Mouse (Mus musculus): ENCODE data around the gene Macrod2. TPM values are rescaled to one million over a fixed set of nuclear protein-coding genes. Genes with fewer than 3 reads are reported as not detected.

Macrod2 gene
- total and polyA plus RNA-seq, 2 experiments from 2014 or later = 5.5 to 17.4 TPM

DNA sequence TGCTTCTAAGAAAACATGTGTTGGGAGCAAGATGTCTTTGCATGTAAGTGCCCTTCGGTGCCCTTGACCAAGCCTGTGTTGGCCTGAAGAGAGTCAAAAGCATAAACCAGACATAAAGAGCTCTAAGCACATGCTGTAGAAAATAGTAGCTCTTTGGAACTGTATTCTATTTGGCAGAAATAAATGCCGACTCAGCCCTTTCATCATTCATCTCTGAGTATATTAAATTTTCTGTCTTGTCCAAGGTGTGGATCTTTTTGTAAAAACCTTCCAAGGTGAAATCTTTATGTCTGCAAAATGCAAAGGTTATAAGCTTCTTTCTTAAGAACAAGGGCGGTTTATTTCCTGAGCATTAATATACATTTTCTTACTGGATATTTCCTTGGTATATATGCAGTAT lies 920.2 kb downstream of the Macrod2 start:
- no peak overlapping the region for H3K27ac ChIP-seq (ENCODE audit: low read depth)
- 84% methylated on average over 3 of the region's 3 CpGs for WGBS
- H3K36me3 ChIP-seq (replicated peaks; ENCODE audit: control insufficient read depth, insufficient read depth, low read length) = no peaks in the 10 kb centered on the region
- no peaks in the 10 kb centered on the region for H3K4me1 ChIP-seq (ENCODE audit: control insufficient read depth, insufficient read depth)
- H3K27me3 ChIP-seq (ENCODE audit: control insufficient read depth, insufficient read depth, low read length) = no peaks in the 10 kb centered on the region
- ATAC-seq (ENCODE audit: insufficient read depth, low read depth) (no peak), DNase-seq (ENCODE audit: low spot score) (no peak)
- no peak for TF ChIP-seq EP300 (IDR thresholded peaks at IDR 0.05; ENCODE audit: low read depth)
- TF ChIP-seq CTCF (IDR thresholded peaks at IDR 0.05; ENCODE audit: low read depth) = no peak
- no peaks in the 10 kb centered on the region for H3K9me3 ChIP-seq (replicated peaks; ENCODE audit: control insufficient read depth, low read length)
- H3K4me2 ChIP-seq (ENCODE audit: low read depth, low read length) = no peak overlapping the region
- no peak overlapping the region for H3K9ac ChIP-seq (replicated peaks; ENCODE audit: low read depth, low read length)
- no peak overlapping the region for H3K4me3 ChIP-seq (ENCODE audit: low read depth, low read length)

DNA sequence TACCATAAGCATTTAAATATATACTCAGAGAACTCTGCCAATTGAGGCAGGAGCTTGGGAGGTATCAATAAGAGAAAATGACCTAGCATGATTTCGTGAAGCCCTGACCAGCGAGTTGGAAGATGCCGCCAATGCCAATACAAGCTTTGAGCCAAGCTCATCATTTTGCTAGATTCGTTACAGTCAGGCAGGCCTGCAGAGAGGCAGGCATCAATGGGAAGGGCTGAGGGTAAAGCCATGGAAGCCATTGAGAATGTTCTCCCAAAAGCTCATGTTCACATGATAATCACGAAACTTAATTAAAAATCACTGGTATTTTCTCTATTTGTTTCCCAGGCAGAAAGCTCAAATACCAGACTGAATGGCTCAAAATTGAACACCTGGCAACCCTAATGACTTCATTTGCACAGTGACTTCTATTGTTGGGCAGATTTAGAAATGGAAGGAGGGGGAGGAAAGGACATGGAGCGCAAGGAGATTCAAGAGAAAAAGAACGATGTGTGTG lies 928.9 kb downstream of the Macrod2 start:
- DNase-seq (ENCODE audit: low spot score) = no peak
- ATAC-seq (ENCODE audit: insufficient read depth, low read depth) = no peak
- Histone ChIP-seq H3K4me1 (ENCODE audit: control insufficient read depth, insufficient read depth) (no peaks in the 10 kb centered on the region; the same call in 1 of the 2 replicates), H3K4me2 (ENCODE audit: low read depth, low read length) (no peak overlapping the region), H3K4me3 (ENCODE audit: low read depth, low read length) (no peak overlapping the region), H3K9ac (replicated peaks; ENCODE audit: low read depth, low read length) (no peak overlapping the region), H3K27me3 (ENCODE audit: control insufficient read depth, insufficient read depth, low read length) (no peaks in the 10 kb centered on the region), H3K36me3 (replicated peaks; ENCODE audit: control insufficient read depth, insufficient read depth, low read length) (no peaks in the 10 kb centered on the region), H3K27ac (ENCODE audit: low read depth) (no peak overlapping the region), H3K9me3 (replicated peaks; ENCODE audit: control insufficient read depth, low read length) (no peaks in the 10 kb centered on the region)
- 88% methylated on average over 7 of the region's 7 CpGs for WGBS
- TF ChIP-seq CTCF (IDR thresholded peaks at IDR 0.05; ENCODE audit: low read depth) (no peak), EP300 (IDR thresholded peaks at IDR 0.05; ENCODE audit: low read depth) (no peak)

DNA sequence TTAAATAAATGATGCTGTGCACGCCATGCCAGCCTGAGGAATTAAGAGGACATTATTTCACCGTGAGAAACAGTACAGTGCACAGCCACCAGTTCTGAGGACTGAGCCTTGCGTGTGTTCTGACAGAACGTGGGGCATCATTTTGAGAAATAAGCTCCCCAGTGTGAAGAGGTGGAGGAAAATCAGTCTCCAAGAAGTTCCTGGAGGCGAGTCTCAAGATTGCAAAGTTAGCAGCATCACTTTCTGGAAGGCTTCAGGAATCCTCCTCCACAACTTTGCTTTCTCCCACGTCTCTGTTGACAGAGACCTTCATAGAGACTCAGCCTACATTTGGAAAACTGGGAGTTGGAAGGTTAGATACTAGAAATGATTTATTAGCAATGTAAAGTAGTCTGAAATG lies 932.2 kb downstream of the Macrod2 start:
- Histone ChIP-seq H3K4me2 (ENCODE audit: low read depth, low read length) (no peak overlapping the region), H3K27me3 (ENCODE audit: control insufficient read depth, insufficient read depth, low read length) (no peaks in the 10 kb centered on the region), H3K27ac (ENCODE audit: low read depth) (no peak overlapping the region), H3K9me3 (replicated peaks; ENCODE audit: control insufficient read depth, low read length) (no peaks in the 10 kb centered on the region), H3K36me3 (replicated peaks; ENCODE audit: control insufficient read depth, insufficient read depth, low read length) (no peaks in the 10 kb centered on the region), H3K9ac (replicated peaks; ENCODE audit: low read depth, low read length) (no peak overlapping the region), H3K4me3 (ENCODE audit: low read depth, low read length) (no peak overlapping the region), H3K4me1 (ENCODE audit: control insufficient read depth, insufficient read depth) (no peaks in the 10 kb centered on the region; the same call in 1 of the 2 replicates)
- 70% methylated on average over 6 of the region's 6 CpGs for WGBS
- TF ChIP-seq CTCF (IDR thresholded peaks at IDR 0.05; ENCODE audit: low read depth) = no peak
- TF ChIP-seq EP300 (IDR thresholded peaks at IDR 0.05; ENCODE audit: low read depth) = no peak
- ATAC-seq (ENCODE audit: insufficient read depth, low read depth) (no peak), DNase-seq (ENCODE audit: low spot score) (no peak)

DNA sequence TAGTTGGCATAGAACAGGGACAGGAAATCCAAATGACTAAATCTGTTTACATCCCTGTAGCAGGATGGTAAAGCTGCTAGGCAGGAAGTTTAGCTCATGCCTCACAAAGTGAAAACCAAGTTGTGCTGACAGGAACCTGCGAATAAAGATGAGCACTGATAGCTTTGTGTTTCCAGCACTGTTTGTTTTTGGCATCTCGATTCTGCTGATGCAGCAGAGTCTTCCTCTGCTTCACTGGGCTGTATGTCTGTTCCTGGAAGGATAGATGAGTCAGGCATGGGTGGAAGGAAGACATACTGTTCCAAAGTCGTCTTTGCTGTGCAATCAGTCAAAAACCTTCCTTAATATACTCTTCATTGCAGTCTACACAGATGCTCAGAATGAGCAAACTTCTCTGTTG lies 942.6 kb downstream of the Macrod2 start:
- ATAC-seq (ENCODE audit: insufficient read depth, low read depth) (no peak), DNase-seq (ENCODE audit: low spot score) (no peak)
- H3K4me1 ChIP-seq (ENCODE audit: control insufficient read depth, insufficient read depth) = no peaks in the 10 kb centered on the region
- H3K9ac ChIP-seq (replicated peaks; ENCODE audit: low read depth, low read length) = no peak overlapping the region
- no peaks in the 10 kb centered on the region for H3K9me3 ChIP-seq (replicated peaks; ENCODE audit: control insufficient read depth, low read length)
- H3K36me3 ChIP-seq (replicated peaks; ENCODE audit: control insufficient read depth, insufficient read depth, low read length) = no peaks in the 10 kb centered on the region
- no peak overlapping the region for H3K4me2 ChIP-seq (ENCODE audit: low read depth, low read length)
- H3K4me3 ChIP-seq (ENCODE audit: low read depth, low read length) = no peak overlapping the region
- H3K27me3 ChIP-seq (ENCODE audit: control insufficient read depth, insufficient read depth, low read length) = no peaks in the 10 kb centered on the region
- TF ChIP-seq CTCF (IDR thresholded peaks at IDR 0.05; ENCODE audit: low read depth) = no peak
- no peak for TF ChIP-seq EP300 (IDR thresholded peaks at IDR 0.05; ENCODE audit: low read depth)
- WGBS = 43% methylated on average over 3 of the region's 3 CpGs
- H3K27ac ChIP-seq (ENCODE audit: low read depth) = no peak overlapping the region

DNA sequence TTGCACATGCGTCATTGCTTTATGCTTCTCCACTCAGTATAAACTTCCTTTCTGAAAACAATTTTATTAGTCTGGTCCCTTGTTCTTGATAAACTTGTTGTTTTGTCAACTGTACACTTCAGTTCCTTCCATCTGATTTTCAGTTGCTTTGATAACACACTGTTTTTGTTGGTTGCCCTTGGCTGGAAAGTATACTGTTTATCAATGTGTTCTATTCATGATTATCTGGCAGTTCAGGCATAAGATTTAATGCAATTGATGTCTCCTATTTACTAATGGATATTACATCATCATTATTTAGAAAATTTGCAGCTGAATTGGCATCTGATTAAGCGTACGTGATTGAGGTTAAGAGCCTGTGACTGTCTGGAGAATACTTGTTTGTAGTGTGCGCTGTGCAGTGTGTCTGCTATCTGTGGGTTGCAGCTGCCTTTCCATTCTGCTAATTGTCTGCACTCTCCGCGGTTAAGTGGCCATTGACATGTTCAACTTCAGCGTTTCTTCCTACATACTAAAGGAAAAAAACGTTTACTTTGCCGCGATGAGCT lies 949.0 kb downstream of the Macrod2 start:
- Histone ChIP-seq H3K27me3 (ENCODE audit: control insufficient read depth, insufficient read depth, low read length) (no peaks in the 10 kb centered on the region), H3K9ac (replicated peaks; ENCODE audit: low read depth, low read length) (no peak overlapping the region), H3K4me1 (ENCODE audit: control insufficient read depth, insufficient read depth) (no peaks in the 10 kb centered on the region), H3K4me3 (ENCODE audit: low read depth, low read length) (no peak overlapping the region), H3K36me3 (replicated peaks; ENCODE audit: control insufficient read depth, insufficient read depth, low read length) (no peaks in the 10 kb centered on the region), H3K4me2 (ENCODE audit: low read depth, low read length) (no peak overlapping the region), H3K9me3 (replicated peaks; ENCODE audit: control insufficient read depth, low read length) (no peaks in the 10 kb centered on the region), H3K27ac (ENCODE audit: low read depth) (no peak overlapping the region)
- no peak for DNase-seq (ENCODE audit: low spot score)
- no peak for ATAC-seq (ENCODE audit: insufficient read depth, low read depth)
- no peak for TF ChIP-seq EP300 (IDR thresholded peaks at IDR 0.05; ENCODE audit: low read depth)
- TF ChIP-seq CTCF (IDR thresholded peaks at IDR 0.05; ENCODE audit: low read depth) = no peak
- 37% methylated on average over 10 of the region's 10 CpGs for WGBS

DNA sequence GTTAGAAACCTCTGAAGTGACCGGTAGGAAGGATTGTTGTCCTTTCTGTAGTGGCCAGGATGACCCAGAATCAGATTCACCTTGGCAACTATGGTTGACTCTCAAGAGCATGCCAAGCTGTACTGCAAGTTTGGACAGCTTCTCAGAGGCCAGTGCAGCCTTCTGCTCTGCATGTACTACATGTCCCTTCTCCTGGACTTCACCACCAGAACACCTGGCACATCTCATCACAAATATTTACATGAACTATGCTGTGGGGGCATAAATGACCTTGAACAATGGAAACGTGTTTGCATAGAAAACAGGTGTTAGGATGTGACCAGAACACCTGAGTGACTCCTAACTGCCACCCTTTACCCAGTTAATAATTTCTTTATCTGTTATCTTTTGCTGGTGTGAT lies 957.5 kb downstream of the Macrod2 start:
- H3K36me3 ChIP-seq (replicated peaks; ENCODE audit: control insufficient read depth, insufficient read depth, low read length) = no peaks in the 10 kb centered on the region
- H3K27ac ChIP-seq (ENCODE audit: low read depth) = no peak overlapping the region
- no peak for ATAC-seq (ENCODE audit: insufficient read depth, low read depth)
- WGBS = 70% methylated on average over 2 of the region's 2 CpGs
- TF ChIP-seq CTCF (IDR thresholded peaks at IDR 0.05; ENCODE audit: low read depth) (no peak), EP300 (IDR thresholded peaks at IDR 0.05; ENCODE audit: low read depth) (no peak)
- H3K4me3 ChIP-seq (ENCODE audit: low read depth, low read length) = no peak overlapping the region
- H3K27me3 ChIP-seq (ENCODE audit: control insufficient read depth, insufficient read depth, low read length) = no peaks in the 10 kb centered on the region
- DNase-seq (ENCODE audit: low spot score) = no peak
- no peaks in the 10 kb centered on the region for H3K9me3 ChIP-seq (replicated peaks; ENCODE audit: control insufficient read depth, low read length)
- H3K9ac ChIP-seq (replicated peaks; ENCODE audit: low read depth, low read length) = no peak overlapping the region
- no peak overlapping the region for H3K4me2 ChIP-seq (ENCODE audit: low read depth, low read length)
- no peaks in the 10 kb centered on the region for H3K4me1 ChIP-seq (ENCODE audit: control insufficient read depth, insufficient read depth)
